Mouse (Mus musculus) fat pad, adult 2 months (tissue): ENCODE measurements around the gene Fam71b.

Experiments used
- DNase-seq: peaks from one replicate; pipeline ENCODE4 v3.0.0-alpha.2; 2011; ENCODE audit warnings: low read depth, low spot score; ENCODE audit errors: extremely low read depth

Gene Fam71b

GRCm38 (mm10) chr11:46396167-46396859 lies at the start of gene Fam71b:
Gene Fam71b, plus strand, starts transcription at chr11:46396559.
- DNase-seq = no peak

GRCm38 (mm10) chr11:46347756-46348155 lies 48.6 kb upstream of the Fam71b start:
- DNase-seq = no peak

DNA sequence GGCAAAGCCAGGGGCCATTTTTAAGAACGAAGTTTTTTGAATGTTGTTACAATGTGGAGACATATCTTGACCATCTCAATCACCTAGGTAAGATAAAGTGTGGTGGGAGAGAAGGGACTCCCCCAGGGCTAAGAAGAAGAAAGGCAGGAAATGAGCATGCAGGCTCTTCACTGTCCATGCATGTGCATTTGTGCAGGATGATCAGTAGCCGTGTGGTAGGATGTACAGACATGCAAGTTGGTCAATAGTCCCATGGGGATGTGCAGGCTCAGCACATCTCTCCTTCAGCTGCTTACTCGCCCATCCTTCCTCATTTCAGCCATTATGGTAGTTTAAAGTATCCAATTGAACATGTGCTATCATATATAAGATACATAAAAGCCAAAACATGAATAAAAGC lies 47.9 kb upstream of the Fam71b start:
- no peak for DNase-seq

DNA sequence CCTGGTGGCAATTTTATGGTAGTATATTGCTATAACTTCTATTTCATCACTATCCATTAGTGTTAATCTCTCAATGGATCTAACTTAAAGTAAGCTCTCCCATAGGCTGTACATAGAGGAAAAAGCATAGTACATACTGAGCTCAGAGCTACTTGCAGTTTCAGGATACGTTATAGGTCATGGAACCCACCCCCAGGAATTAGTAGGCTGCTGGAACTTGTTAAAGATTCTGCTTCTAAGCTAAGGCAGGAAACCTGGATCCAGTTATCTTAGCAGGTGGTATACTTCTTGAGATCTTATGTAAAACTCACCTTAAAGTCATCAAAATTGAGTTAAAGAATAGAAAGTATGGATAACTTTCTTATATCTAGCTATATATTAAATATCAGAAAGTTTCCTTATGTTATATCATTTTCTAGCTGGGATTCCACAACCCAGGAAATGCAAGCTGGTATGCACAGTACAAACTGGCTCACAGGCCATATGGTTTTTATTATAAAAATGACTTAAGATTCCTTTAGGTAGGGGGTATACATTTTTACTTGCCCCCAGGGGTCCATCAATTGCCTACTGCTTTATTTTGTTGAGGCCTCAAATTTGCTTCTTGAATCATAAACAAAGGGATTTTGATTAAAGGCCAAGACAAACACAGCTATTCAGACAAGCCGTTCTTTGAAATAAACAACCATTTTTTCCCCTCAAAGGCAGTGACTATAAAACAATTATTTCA lies 46.5 kb upstream of the Fam71b start:
- DNase-seq = no peak

DNA sequence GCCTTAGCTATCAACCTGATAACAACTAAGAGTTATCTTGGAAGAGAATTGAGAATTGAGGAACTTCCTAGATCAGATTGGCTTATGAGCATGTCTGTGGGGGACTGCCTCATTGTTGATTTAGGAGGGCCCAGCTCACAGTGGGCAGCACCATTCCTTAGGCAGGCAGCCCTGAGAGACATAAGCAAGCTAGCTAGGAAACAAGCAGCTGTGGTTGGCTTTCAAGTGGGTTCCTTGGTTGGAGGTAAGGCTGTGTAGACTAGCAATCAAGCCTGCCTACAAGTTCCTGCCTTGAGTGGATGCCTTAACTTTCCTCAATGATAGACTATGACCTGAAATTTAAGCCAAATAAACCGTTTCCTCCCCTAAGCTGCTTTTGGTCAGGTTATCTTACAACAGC lies 38.0 kb upstream of the Fam71b start:
- DNase-seq = no peak

- DNase-seq = no peak
Measured at GRCm38 (mm10) chr11:46360991-46361665, 35.2 kb upstream of the Fam71b start.

- DNase-seq = no peak
Measured at GRCm38 (mm10) chr11:46362061-46363022, 34.0 kb upstream of the Fam71b start.

- DNase-seq = no peak
Measured at GRCm38 (mm10) chr11:46363864-46364263, 32.5 kb upstream of the Fam71b start.

GRCm38 (mm10) chr11:46365744-46366143 lies 30.6 kb upstream of the Fam71b start:
- DNase-seq = no peak

DNA sequence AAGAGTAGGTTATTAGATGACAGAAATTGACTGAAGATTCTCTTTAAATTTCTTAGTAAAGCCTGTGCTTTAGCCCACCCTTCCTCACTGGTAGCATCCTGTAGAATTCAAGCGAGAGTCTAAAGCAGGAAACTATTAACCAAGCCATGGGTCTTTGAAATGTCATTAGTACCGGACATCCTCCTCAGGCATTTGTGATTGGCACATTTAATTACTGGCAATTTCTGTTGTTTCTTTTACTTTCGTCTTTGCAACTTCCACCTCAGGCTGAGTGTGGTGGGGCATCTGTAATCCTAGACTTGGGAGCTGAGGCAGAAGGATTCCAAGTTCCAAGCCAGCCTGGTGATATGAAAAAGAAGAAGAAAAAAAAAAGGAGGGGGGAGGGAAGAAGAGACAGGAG lies 30.0 kb upstream of the Fam71b start:
- no peak for DNase-seq

GRCm38 (mm10) chr11:46370457-46370856 lies 25.9 kb upstream of the Fam71b start:
- no peak for DNase-seq

GRCm38 (mm10) chr11:46371250-46371649 lies 25.1 kb upstream of the Fam71b start:
- no peak for DNase-seq

DNA sequence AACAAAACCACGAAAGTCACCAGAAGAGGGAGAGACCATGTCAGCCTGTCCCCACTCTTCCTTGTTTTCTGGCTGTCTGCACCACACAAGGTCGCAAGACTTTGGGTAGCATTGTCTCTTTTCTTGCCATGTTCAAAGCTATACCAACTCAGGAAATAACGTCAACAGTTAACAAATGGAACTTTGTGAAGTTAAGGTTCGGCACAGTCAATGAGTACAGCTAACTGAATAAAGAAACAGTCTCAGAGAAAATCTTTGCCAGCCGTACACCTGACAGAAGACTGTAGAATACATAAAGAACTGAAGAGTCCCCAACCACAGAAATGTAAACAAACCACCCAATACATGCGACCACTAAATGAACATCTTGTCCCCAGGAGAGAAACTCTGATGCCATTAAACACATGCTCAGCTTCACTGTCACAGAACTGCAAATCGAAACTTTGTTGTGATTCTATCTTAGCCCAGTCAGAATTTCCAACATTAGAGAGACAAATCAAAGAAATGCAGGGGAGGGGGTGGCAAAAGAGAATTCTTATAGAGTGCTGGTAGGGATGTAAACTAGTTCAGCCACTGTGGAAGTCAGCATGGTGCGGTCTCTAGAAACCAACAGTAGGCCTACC lies 23.9 kb upstream of the Fam71b start:
- no peak for DNase-seq

- no peak for DNase-seq
Measured at GRCm38 (mm10) chr11:46373071-46374030, 23.0 kb upstream of the Fam71b start.

DNA sequence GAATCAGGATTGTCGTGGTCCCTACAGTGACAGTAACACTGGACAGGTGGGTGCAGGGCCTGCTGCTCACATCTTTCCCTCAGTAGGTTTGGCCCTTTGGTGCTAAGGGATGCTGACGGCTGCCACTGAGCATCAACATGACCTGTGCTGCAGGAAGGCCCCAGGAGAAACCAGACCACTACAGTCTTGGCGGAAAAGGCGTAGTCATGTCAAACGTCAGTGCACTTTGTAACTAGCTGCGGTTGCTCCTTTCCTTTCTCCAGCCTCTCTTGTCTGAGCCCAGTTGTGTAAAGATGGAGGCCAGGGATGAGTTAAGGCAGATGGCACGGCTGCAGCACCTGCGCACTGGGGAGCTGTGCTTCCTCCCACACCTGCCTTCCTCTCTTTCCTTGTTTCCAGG lies 21.3 kb upstream of the Fam71b start:
- DNase-seq = no peak

GRCm38 (mm10) chr11:46377316-46377715 lies 19.0 kb upstream of the Fam71b start:
- DNase-seq = no peak

DNA sequence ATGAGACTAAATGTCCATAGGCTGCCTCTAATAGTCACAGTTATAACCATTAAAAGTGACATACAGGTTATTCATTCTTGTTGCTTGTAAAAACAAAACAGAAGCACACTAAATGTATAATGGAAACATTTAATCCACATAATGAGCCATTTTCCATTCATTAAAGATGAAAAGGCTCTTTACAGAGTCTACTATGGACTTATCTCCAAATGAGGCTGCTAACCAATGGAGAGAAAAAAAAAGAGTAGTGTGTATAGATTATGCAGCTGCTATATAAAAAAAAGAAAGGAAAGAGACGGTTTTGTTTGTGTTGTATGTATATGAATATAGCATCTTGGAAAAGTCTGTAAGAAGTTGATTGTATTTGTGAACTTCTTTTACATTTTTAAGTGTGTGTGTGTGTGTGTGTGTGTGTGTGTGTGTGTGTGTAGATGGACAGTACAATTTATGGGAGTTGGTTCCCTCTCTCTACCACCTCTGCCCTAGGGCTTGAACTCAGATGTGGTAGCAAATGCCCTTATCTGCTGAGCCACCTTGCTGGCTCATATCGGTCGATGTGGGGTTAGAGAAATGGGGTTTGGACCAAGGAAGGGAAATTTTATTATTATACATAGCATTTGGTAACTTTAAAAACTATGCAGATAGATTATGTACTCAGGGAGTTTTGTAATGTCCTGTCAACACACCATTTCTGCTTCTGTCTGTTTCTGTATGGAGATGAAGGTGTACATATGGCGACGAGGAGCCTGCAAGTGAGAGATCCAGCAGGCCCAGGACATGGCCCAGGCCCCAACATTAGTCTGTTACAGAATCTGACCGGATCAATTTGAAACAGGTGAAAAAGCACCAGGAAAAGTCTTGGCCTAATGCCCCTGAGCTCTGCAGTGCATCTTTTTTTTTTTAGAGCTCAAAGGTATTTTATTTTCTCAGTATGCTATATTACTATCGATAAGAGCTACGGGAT lies 18.3 kb upstream of the Fam71b start:
- no peak for DNase-seq

DNA sequence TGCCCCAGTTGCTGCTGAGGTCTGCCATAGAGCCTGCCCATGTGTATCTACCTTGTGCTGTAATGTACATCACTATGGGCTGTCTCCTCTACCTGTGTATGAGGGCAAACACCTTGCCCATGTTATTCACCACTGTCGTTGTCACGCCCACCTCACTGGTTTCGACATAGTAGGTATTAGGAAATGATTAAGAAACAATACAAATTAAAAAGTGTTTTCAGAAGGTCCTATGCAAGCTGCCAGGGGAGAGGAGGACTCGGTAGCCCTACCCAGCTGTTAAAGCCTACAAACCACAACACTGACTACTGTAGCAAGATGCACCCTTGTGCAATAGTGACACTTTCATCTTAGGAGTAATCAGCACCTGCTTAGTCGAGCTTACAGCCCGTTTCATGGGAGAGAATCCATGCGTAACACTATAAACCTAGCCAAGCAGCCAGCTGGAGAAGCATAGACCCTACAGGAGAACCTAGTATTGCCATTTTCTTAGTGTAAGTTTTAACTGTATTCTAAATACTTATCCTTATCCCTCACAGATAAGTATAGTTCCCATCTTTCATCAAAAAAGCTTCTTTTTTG lies 16.2 kb upstream of the Fam71b start:
- DNase-seq = no peak
